Mouse (Mus musculus): Measurements from ENCODE around the gene Traf4. TPM values are rescaled to one million over a fixed set of nuclear protein-coding genes. Genes with fewer than 3 reads are reported as not detected.

Gene Traf4
- polyA plus RNA-seq, 1 experiment from 2014 or later: 52.4 TPM

DNA sequence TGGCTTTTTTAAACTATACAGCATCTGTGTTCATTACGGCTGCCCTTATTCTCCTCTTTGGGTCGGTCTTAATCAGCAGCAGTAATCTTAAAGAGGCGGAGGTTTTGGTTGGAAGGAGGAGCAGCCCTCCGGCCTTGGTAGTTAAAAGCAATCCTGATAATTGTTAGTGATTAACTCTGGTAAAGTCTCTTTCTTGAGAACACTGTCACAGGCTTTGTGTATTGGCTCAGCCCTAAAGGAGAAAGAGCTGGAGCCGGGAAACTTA, 49.3 kb downstream of the Traf4 start:
- 3% methylated on average over 5 of the region's 5 CpGs for WGBS
- H3K27me3 ChIP-seq (replicated peaks; ENCODE audit: control insufficient read depth, insufficient read depth, low read length): no peaks in the 10 kb centered on the region
- H3K4me1 ChIP-seq (ENCODE audit: control insufficient read depth, insufficient read depth, low read length): peaks cover 14% of the 10 kb centered on the region; the same call in 1 of the 2 replicates
- peak overlapping the region; percentile 77 for H3K9ac ChIP-seq (ENCODE audit: low read depth, low read length)
- H3K27ac ChIP-seq (replicated peaks; ENCODE audit: low read depth, low read length): peak overlapping the region; percentile 64; the same call in 1 of the 2 replicates
- peak overlapping the region; percentile 57 for H3K4me2 ChIP-seq (ENCODE audit: low read depth, low read length)
- no peaks in the 10 kb centered on the region for H3K9me3 ChIP-seq (ENCODE audit: control insufficient read depth, low read length)
- no peaks in the 10 kb centered on the region for H3K36me3 ChIP-seq (ENCODE audit: control insufficient read depth, insufficient read depth, low read length)
- ATAC-seq (ENCODE audit: low read depth): no peak
- no peak for DNase-seq (ENCODE audit: low spot score)
- H3K4me3 ChIP-seq (ENCODE audit: low read depth, low read length): peak overlapping the region; percentile 64

DNA sequence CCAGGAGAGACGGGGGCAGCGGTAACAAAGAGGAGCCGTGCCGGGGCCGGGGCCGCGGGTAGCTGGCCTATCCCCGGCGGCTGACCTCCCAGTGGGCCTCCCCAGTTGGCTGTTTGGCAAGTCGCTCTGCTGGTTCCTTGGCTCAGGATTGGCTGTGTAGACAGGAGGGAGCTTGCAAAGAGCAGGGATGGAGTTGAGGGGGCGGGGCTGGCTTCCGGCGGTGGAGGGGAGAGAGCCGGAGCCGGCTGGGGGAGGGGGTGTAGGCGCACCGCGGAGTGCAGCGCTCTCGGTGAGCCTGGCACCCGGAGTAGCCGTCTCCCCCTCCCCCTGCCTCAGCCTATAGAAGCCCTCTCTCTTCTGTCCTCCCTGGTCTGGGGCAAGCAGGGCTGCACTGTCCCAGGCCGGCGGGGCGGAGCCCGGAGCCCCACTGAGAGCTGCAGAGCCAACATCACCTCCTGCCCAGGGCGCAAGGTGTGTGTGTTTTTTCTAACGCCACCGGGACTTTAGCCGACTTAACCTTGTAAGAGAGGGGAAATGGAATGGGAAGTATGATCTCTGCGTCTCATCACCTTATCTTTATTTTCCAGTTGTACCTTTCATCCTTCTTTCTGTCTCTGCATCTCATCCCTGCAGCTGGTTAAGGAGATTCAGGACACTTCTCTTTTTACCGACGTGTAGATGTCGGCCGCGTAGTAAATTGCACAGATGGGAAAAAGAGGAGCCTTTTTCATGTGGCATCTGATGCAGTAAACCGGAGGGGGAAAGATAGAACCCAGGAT, 49.8 kb downstream of the Traf4 start:
- peak overlapping the region; percentile 81 for H3K27ac ChIP-seq (replicated peaks; ENCODE audit: low read depth, low read length)
- no peaks in the 10 kb centered on the region for H3K36me3 ChIP-seq (ENCODE audit: control insufficient read depth, insufficient read depth, low read length)
- peaks cover 14% of the 10 kb centered on the region; the same call in 1 of the 2 replicates for H3K4me1 ChIP-seq (ENCODE audit: control insufficient read depth, insufficient read depth, low read length)
- peak overlapping the region; percentile 57 for H3K4me2 ChIP-seq (ENCODE audit: low read depth, low read length)
- H3K4me3 ChIP-seq (ENCODE audit: low read depth, low read length): peak overlapping the region; percentile 64
- peak; percentile 100 for ATAC-seq (ENCODE audit: low read depth)
- H3K9me3 ChIP-seq (ENCODE audit: control insufficient read depth, low read length): no peaks in the 10 kb centered on the region
- peak overlapping the region; percentile 77 for H3K9ac ChIP-seq (ENCODE audit: low read depth, low read length)
- WGBS: under 1% methylated on average over 18 of the region's 37 CpGs
- DNase-seq (ENCODE audit: low spot score): peak; percentile 99
- no peaks in the 10 kb centered on the region for H3K27me3 ChIP-seq (replicated peaks; ENCODE audit: control insufficient read depth, insufficient read depth, low read length)

DNA sequence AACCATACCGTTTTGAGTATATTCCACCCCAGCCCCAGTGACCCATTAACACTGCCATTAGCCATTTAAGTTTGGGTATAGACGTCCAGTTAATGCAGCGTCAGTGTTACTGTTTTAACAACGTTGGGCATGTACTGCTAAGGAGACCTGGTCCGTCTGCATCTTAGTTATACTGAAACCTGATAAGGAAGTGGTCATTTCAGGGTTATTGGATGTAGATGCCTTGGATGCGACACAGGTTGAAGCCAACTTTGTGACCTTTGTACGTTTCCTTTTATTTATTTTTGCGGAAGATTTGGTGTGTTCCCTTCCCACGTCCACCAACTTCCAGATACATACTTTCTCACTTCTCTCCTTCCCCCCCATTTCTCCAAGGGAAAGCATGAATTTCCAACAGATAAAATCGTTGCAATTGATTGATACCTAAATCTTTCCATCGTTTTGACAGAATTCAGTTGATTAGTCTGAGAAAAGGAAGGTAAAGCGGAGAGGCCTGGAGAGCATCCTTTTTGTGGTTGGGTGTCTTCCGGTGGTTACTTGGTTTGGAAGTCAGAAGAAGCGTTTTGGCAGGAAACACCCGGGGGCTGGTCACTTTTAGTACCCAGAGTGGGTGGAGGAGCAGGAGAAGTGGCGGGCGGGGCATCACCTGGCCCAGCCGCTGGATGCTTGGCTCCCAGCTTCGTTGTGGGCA, 50.6 kb downstream of the Traf4 start:
- ATAC-seq (ENCODE audit: low read depth) (no peak), DNase-seq (ENCODE audit: low spot score) (no peak)
- Histone ChIP-seq H3K36me3 (ENCODE audit: control insufficient read depth, insufficient read depth, low read length) (no peaks in the 10 kb centered on the region), H3K4me1 (ENCODE audit: control insufficient read depth, insufficient read depth, low read length) (peaks cover 14% of the 10 kb centered on the region; the same call in 1 of the 2 replicates), H3K4me3 (ENCODE audit: low read depth, low read length) (peak overlapping the region; percentile 64), H3K27ac (replicated peaks; ENCODE audit: low read depth, low read length) (peak overlapping the region; percentile 81), H3K9ac (ENCODE audit: low read depth, low read length) (peak overlapping the region; percentile 69), H3K9me3 (ENCODE audit: control insufficient read depth, low read length) (no peaks in the 10 kb centered on the region), H3K27me3 (replicated peaks; ENCODE audit: control insufficient read depth, insufficient read depth, low read length) (no peaks in the 10 kb centered on the region), H3K4me2 (ENCODE audit: low read depth, low read length) (peak overlapping the region; percentile 57)
- 6% methylated on average over 19 of the region's 19 CpGs for WGBS

GRCm38 (mm10) chr11:78113616-78114015, 51.8 kb downstream of the Traf4 start:
- WGBS: 72% methylated on average over 2 of the region's 2 CpGs
- Histone ChIP-seq H3K4me3 (ENCODE audit: low read depth, low read length) (no peak overlapping the region), H3K4me2 (ENCODE audit: low read depth, low read length) (no peak overlapping the region), H3K27me3 (replicated peaks; ENCODE audit: control insufficient read depth, insufficient read depth, low read length) (no peaks in the 10 kb centered on the region), H3K36me3 (ENCODE audit: control insufficient read depth, insufficient read depth, low read length) (no peaks in the 10 kb centered on the region), H3K27ac (replicated peaks; ENCODE audit: low read depth, low read length) (no peak overlapping the region), H3K9me3 (ENCODE audit: control insufficient read depth, low read length) (no peaks in the 10 kb centered on the region), H3K9ac (ENCODE audit: low read depth, low read length) (no peak overlapping the region), H3K4me1 (ENCODE audit: control insufficient read depth, insufficient read depth, low read length) (peaks cover 14% of the 10 kb centered on the region; the same call in 1 of the 2 replicates)
- ATAC-seq (ENCODE audit: low read depth): no peak
- DNase-seq (ENCODE audit: low spot score): no peak

Small RNAs within 50 kb of the gene (microRNA-seq; reads per million reads assigned to microRNA genes)
- not detected for gene Mir7653 (ENCODE audit: borderline number of aligned reads)

Other genes with a start within 250 kb of the Traf4 start
- gene Sez6, start 234.8 kb downstream of the Traf4 start, polyA plus RNA-seq (2014; fragmentation: Nextera tagmentation; extraction: Ambion mirVana): 1.4 and 1.8 TPM in 2 replicates
- gene Phf12, start 182.8 kb downstream of the Traf4 start, polyA plus RNA-seq (2014; fragmentation: Nextera tagmentation; extraction: Ambion mirVana): 15.0 and 17.0 TPM in 2 replicates
- gene Dhrs13, start 133.3 kb downstream of the Traf4 start, polyA plus RNA-seq (2014; fragmentation: Nextera tagmentation; extraction: Ambion mirVana): 19.1 and 21.7 TPM in 2 replicates
- gene Flot2, start 127.7 kb downstream of the Traf4 start, polyA plus RNA-seq (2014; fragmentation: Nextera tagmentation; extraction: Ambion mirVana): 59.9 and 61.0 TPM in 2 replicates
- 30.9 and 32.4 TPM in 2 replicates for gene Eral1, start 85.2 kb downstream of the Traf4 start, polyA plus RNA-seq (2014; fragmentation: Nextera tagmentation; extraction: Ambion mirVana)
- 15.9 and 16.3 TPM in 2 replicates for gene Fam222b, start 70.9 kb downstream of the Traf4 start, polyA plus RNA-seq (2014; fragmentation: Nextera tagmentation; extraction: Ambion mirVana)
- 10.8 and 12.6 TPM in 2 replicates for gene Nek8, start 11.1 kb upstream of the Traf4 start, polyA plus RNA-seq (2014; fragmentation: Nextera tagmentation; extraction: Ambion mirVana)
- gene Tlcd1, start 11.1 kb upstream of the Traf4 start, polyA plus RNA-seq (2014; fragmentation: Nextera tagmentation; extraction: Ambion mirVana): 22.2 and 23.8 TPM in 2 replicates
- 1,626 and 1,746 TPM in 2 replicates for gene Rpl23a, start 18.0 kb upstream of the Traf4 start, polyA plus RNA-seq (2014; fragmentation: Nextera tagmentation; extraction: Ambion mirVana)
- 136 and 156 TPM in 2 replicates for gene Rab34, start 22.8 kb upstream of the Traf4 start, polyA plus RNA-seq (2014; fragmentation: Nextera tagmentation; extraction: Ambion mirVana)
- 2.4 and 2.7 TPM in 2 replicates for gene Proca1, start 27.8 kb upstream of the Traf4 start, polyA plus RNA-seq (2014; fragmentation: Nextera tagmentation; extraction: Ambion mirVana)
- 93.1 and 103 TPM in 2 replicates for gene Sdf2, start 80.2 kb upstream of the Traf4 start, polyA plus RNA-seq (2014; fragmentation: Nextera tagmentation; extraction: Ambion mirVana)
- 26.6 and 28.7 TPM in 2 replicates for gene Supt6, start 80.4 kb upstream of the Traf4 start, polyA plus RNA-seq (2014; fragmentation: Nextera tagmentation; extraction: Ambion mirVana)
- 73.6 and 78.9 TPM in 2 replicates for gene 2610507B11Rik, start 96.2 kb upstream of the Traf4 start, polyA plus RNA-seq (2014; fragmentation: Nextera tagmentation; extraction: Ambion mirVana)
- gene BC030499, start 125.3 kb upstream of the Traf4 start, polyA plus RNA-seq (2014; fragmentation: Nextera tagmentation; extraction: Ambion mirVana): 0.11 and 0.31 TPM in 2 replicates
- 23.8 and 25.3 TPM in 2 replicates for gene Spag5, start 135.9 kb upstream of the Traf4 start, polyA plus RNA-seq (2014; fragmentation: Nextera tagmentation; extraction: Ambion mirVana)
- 20.4 and 24.1 TPM in 2 replicates for gene Aldoc, start 157.4 kb upstream of the Traf4 start, polyA plus RNA-seq (2014; fragmentation: Nextera tagmentation; extraction: Ambion mirVana)
- gene Pigs, start 162.8 kb upstream of the Traf4 start, polyA plus RNA-seq (2014; fragmentation: Nextera tagmentation; extraction: Ambion mirVana): 72.3 and 82.1 TPM in 2 replicates
- 39.9 and 46.1 TPM in 2 replicates for gene Unc119, start 177.9 kb upstream of the Traf4 start, polyA plus RNA-seq (2014; fragmentation: Nextera tagmentation; extraction: Ambion mirVana)
- gene Foxn1, start 221.0 kb upstream of the Traf4 start, polyA plus RNA-seq (2014; fragmentation: Nextera tagmentation; extraction: Ambion mirVana): 1.4 and 1.6 TPM in 2 replicates

Data from embryonic facial prominence, embryonic 14.5 days (tissue).